Mouse (Mus musculus): ENCODE results near the gene Nrtn.

- TF ChIP-seq CTCF (IDR thresholded peaks at IDR 0.05) (no peak), EP300 (IDR thresholded peaks at IDR 0.05) (no peak)
These were observed 19.1 kb downstream of the Nrtn start for GRCm38 (mm10) chr17:56738221-56738620.

Measured in lung, postnatal 0 days (tissue).